Mouse (Mus musculus): Measurements from ENCODE around the gene Mctp2. TPM values are rescaled to one million over a fixed set of nuclear protein-coding genes. Genes with fewer than 3 reads are reported as not detected.

Mctp2 gene
- polyA plus RNA-seq (2012; rRNA removed): 0.95 and 2.2 TPM in 2 replicates

GRCm38 (mm10) chr7:72306382-72306841 lies at the start of gene Mctp2:
Gene Mctp2, minus strand, starts transcription at chr7:72306608.
- DNase-seq (ENCODE audit: low read depth, low spot score): peak; percentile 88
- WGBS: under 1% methylated on average over 28 of the region's 28 CpGs

- DNase-seq (ENCODE audit: low read depth, low spot score): no peak
Measured at GRCm38 (mm10) chr7:72345901-72346300, 39.5 kb upstream of the Mctp2 start.

- no peak for DNase-seq (ENCODE audit: low read depth, low spot score)
- WGBS: 78% methylated on average over 2 of the region's 2 CpGs
Measured at GRCm38 (mm10) chr7:72343751-72344150, 37.3 kb upstream of the Mctp2 start.

- DNase-seq (ENCODE audit: low read depth, low spot score): no peak
- WGBS: 50% methylated on average over 2 of the region's 2 CpGs
Measured at GRCm38 (mm10) chr7:72342822-72343221, 36.4 kb upstream of the Mctp2 start.

GRCm38 (mm10) chr7:72325961-72326360 lies 19.6 kb upstream of the Mctp2 start:
- DNase-seq (ENCODE audit: low read depth, low spot score): no peak
- 27% methylated on average over 5 of the region's 5 CpGs for WGBS

- 56% methylated on average over 4 of the region's 4 CpGs for WGBS
- no peak for DNase-seq (ENCODE audit: low read depth, low spot score)
Measured at GRCm38 (mm10) chr7:72320906-72321305, 14.5 kb upstream of the Mctp2 start.

- no peak for DNase-seq (ENCODE audit: low read depth, low spot score)
- 86% methylated on average over 4 of the region's 4 CpGs for WGBS
Measured at GRCm38 (mm10) chr7:72320441-72320840, 14.0 kb upstream of the Mctp2 start.

GRCm38 (mm10) chr7:72314395-72315060 lies 8.1 kb upstream of the Mctp2 start:
- WGBS: 59% methylated on average over 9 of the region's 9 CpGs
- DNase-seq (ENCODE audit: low read depth, low spot score): no peak

- 57% methylated on average over 3 of the region's 3 CpGs for WGBS
- DNase-seq (ENCODE audit: low read depth, low spot score): no peak
Measured at GRCm38 (mm10) chr7:72313908-72314307, 7.5 kb upstream of the Mctp2 start.

- no peak for DNase-seq (ENCODE audit: low read depth, low spot score)
- 21% methylated on average over 8 of the region's 8 CpGs for WGBS
Measured at GRCm38 (mm10) chr7:72311582-72311981, 5.2 kb upstream of the Mctp2 start.

GRCm38 (mm10) chr7:72308078-72308477 lies 1.7 kb upstream of the Mctp2 start:
- no peak for DNase-seq (ENCODE audit: low read depth, low spot score)
- 60% methylated on average over 5 of the region's 5 CpGs for WGBS

GRCm38 (mm10) chr7:72306847-72307246 lies 439 bp upstream of the Mctp2 start:
- WGBS: 10% methylated on average over 7 of the region's 7 CpGs
- no peak for DNase-seq (ENCODE audit: low read depth, low spot score)

GRCm38 (mm10) chr7:72305971-72306370 lies 437 bp downstream of the Mctp2 start:
- no peak for DNase-seq (ENCODE audit: low read depth, low spot score)
- under 1% methylated on average over 14 of the region's 14 CpGs for WGBS

GRCm38 (mm10) chr7:72301667-72302066 lies 4.7 kb downstream of the Mctp2 start:
- no peak for DNase-seq (ENCODE audit: low read depth, low spot score)
- whole genome bisulfite sequencing: 80% methylated on average over 4 of the region's 4 CpGs

GRCm38 (mm10) chr7:72299726-72300125 lies 6.7 kb downstream of the Mctp2 start:
- WGBS: 40% methylated on average over 6 of the region's 6 CpGs
- DNase-seq (ENCODE audit: low read depth, low spot score): no peak

GRCm38 (mm10) chr7:72297013-72297412 lies 9.4 kb downstream of the Mctp2 start:
- no peak for DNase-seq (ENCODE audit: low read depth, low spot score)
- 76% methylated on average over 5 of the region's 5 CpGs for WGBS

GRCm38 (mm10) chr7:72296171-72296570 lies 10.2 kb downstream of the Mctp2 start:
- 75% methylated on average over 2 of the region's 2 CpGs for WGBS
- no peak for DNase-seq (ENCODE audit: low read depth, low spot score)

- 30% methylated on average over 2 of the region's 2 CpGs for WGBS
- no peak for DNase-seq (ENCODE audit: low read depth, low spot score)
Measured at GRCm38 (mm10) chr7:72294886-72295285, 11.5 kb downstream of the Mctp2 start.

- 64% methylated on average over 4 of the region's 4 CpGs for WGBS
- no peak for DNase-seq (ENCODE audit: low read depth, low spot score)
Measured at GRCm38 (mm10) chr7:72293784-72294538, 12.4 kb downstream of the Mctp2 start.

GRCm38 (mm10) chr7:72292232-72292913 lies 14.0 kb downstream of the Mctp2 start:
- 33% methylated on average over 8 of the region's 8 CpGs for WGBS
- DNase-seq (ENCODE audit: low read depth, low spot score): peak; percentile 79

- no peak for DNase-seq (ENCODE audit: low read depth, low spot score)
- WGBS: 26% methylated on average over 3 of the region's 3 CpGs
Measured at GRCm38 (mm10) chr7:72280721-72281120, 25.7 kb downstream of the Mctp2 start.

Data from large intestine, adult 2 months (tissue).